Mouse (Mus musculus) E14TG2a.4 (cell line): ENCODE results near the gene Por.

Source experiments
- CTCF ChIP-seq: conservative IDR thresholded peaks from 2 replicates; pipeline ENCODE4 v1.5.1; 2014; ENCODE audit warnings: low read length
- NANOG ChIP-seq: IDR thresholded peaks from 2 replicates; pipeline ENCODE4 v1.6.1; 2014; ENCODE audit warnings: borderline replicate concordance, low read length, mixed read lengths
- POU5F1 ChIP-seq: IDR thresholded peaks from 2 replicates; pipeline ENCODE4 v1.6.1; 2014; ENCODE audit warnings: low read length, borderline replicate concordance

- no peak for TF ChIP-seq CTCF
- no peak for TF ChIP-seq POU5F1
- no peak for TF ChIP-seq NANOG
Measured at GRCm38 (mm10) chr5:135682942-135683570, 13.2 kb downstream of the Por start.
